Mouse (Mus musculus): ENCODE measurements around the gene AF366264.

GRCm38 (mm10) chr8:13797676-13798075 lies 40.5 kb downstream of the AF366264 start:
- no peak for TF ChIP-seq CTCF (IDR thresholded peaks at IDR 0.05; ENCODE audit: low read depth, low read length)
- no peak for TF ChIP-seq TAL1 (conservative IDR thresholded peaks at IDR 0.05; ENCODE audit: low read depth, low read length)

Measured in G1E (cell line).